Mouse (Mus musculus) CH12.LX (cell line): ENCODE data around the gene Maea. TPM values are rescaled to one million over a fixed set of nuclear protein-coding genes. Genes with fewer than 3 reads are reported as not detected.
A peak's percentile ranks its signal among the peaks of the same experiment; 100 is the strongest.

Experiments
- DNase-seq: peaks from one replicate; pipeline ENCODE4 v3.0.0-alpha.2; 2013; ENCODE audit errors: extremely low read depth
- H3K27ac ChIP-seq: 2 replicates; pipeline ENCODE4 v1.5.1; 2012; ENCODE audit warnings: low read depth, mild to moderate bottlenecking, control low read depth, moderate library complexity; ENCODE audit not compliant: insufficient read depth
- H3K27me3 ChIP-seq: replicated peaks from 2 replicates; pipeline ENCODE3; 2012; ENCODE audit warnings: inconsistent platforms
- H3K36me3 ChIP-seq, 2 experiments: replicated peaks in 1 of 2; 2 replicates each; pipeline versions ENCODE3 to v1.6.1; 2012; ENCODE audit warnings: inconsistent platforms in 1 of 2, low read length in 1 of 2, mild to moderate bottlenecking in 1 of 2, mixed read lengths in 1 of 2, moderate library complexity in 1 of 2; ENCODE audit not compliant: control insufficient read depth in 1 of 2, insufficient read depth in 1 of 2
- H3K4me1 ChIP-seq, 2 experiments: 2 replicates each; pipeline ENCODE4 v1.6.1; 2012; ENCODE audit warnings: inconsistent platforms in 1 of 2, moderate library complexity in 1 of 2; ENCODE audit not compliant: insufficient read depth in 2 of 2, control insufficient read depth in 1 of 2
- H3K4me2 ChIP-seq: 2 replicates; pipeline ENCODE4 v1.6.1; 2012; ENCODE audit warnings: low read depth, mild to moderate bottlenecking, control low read depth; ENCODE audit not compliant: poor library complexity, insufficient read depth, severe bottlenecking
- H3K4me3 ChIP-seq, 3 experiments: fragments of 150-350 bp in 1 of 3; sonication (generic) in 1 of 3; replicated peaks in 1 of 3; 2 replicates each; pipeline versions ENCODE3 to v1.5.1; 2011 to 2012; ENCODE audit warnings: low read depth in 2 of 3, low read length in 2 of 3, mild to moderate bottlenecking in 2 of 3, moderate library complexity in 2 of 3, control low read depth in 1 of 3, improper control_type of control experiment in 1 of 3, inconsistent platforms in 1 of 3, mixed read lengths in 1 of 3; ENCODE audit not compliant: poor library complexity in 1 of 3
- H3K79me2 ChIP-seq: replicated peaks from 2 replicates; pipeline ENCODE4 v1.6.1; 2012; ENCODE audit warnings: mild to moderate bottlenecking, moderate library complexity; ENCODE audit not compliant: control insufficient read depth, poor library complexity, insufficient read depth, severe bottlenecking; ENCODE audit errors: extremely low read depth
- H3K9ac ChIP-seq: 2 replicates; pipeline ENCODE4 v1.6.1; 2012; ENCODE audit warnings: low read depth, mild to moderate bottlenecking, control low read depth, moderate library complexity; ENCODE audit not compliant: insufficient read depth
- H3K9me3 ChIP-seq: replicated peaks from 2 replicates; pipeline ENCODE3; 2012; ENCODE audit warnings: low read length, inconsistent platforms, mixed read lengths
- BHLHE40 ChIP-seq: IDR thresholded peaks from 2 replicates; pipeline ENCODE4 v1.6.1; 2011; ENCODE audit warnings: mild to moderate bottlenecking, low read depth, low read length, improper control_type of control experiment
- CTCF ChIP-seq, 2 experiments: IDR thresholded peaks in 1 of 2; conservative IDR thresholded peaks in 1 of 2; 2 replicates each; pipeline ENCODE4 v1.5.1; 2011 to 2012; ENCODE audit warnings: low read depth in 2 of 2, low read length in 2 of 2, improper control_type of control experiment in 1 of 2, inconsistent platforms in 1 of 2, mild to moderate bottlenecking in 1 of 2, moderate library complexity in 1 of 2
- ELF1 ChIP-seq: IDR thresholded peaks from 2 replicates; pipeline ENCODE4 v1.6.1; 2014; ENCODE audit warnings: low read depth, mild to moderate bottlenecking, inconsistent platforms, low read length, improper control_type of control experiment
- EP300 ChIP-seq: IDR thresholded peaks from 2 replicates; pipeline ENCODE4 v1.6.1; 2011; ENCODE audit warnings: low read length, improper control_type of control experiment
- IRF4 ChIP-seq: IDR thresholded peaks from 2 replicates; pipeline ENCODE4 v1.6.1; 2014; ENCODE audit warnings: low read depth, mild to moderate bottlenecking, inconsistent platforms, low read length, improper control_type of control experiment
- JUN ChIP-seq: IDR thresholded peaks from 2 replicates; pipeline ENCODE4 v1.6.1; 2011; ENCODE audit warnings: low read depth, mild to moderate bottlenecking, low read length, improper control_type of control experiment, moderate library complexity; ENCODE audit not compliant: insufficient read depth
- MEF2A ChIP-seq: IDR thresholded peaks from 2 replicates; pipeline ENCODE4 v1.6.1; 2014; ENCODE audit warnings: low read depth, mild to moderate bottlenecking, inconsistent platforms, low read length, improper control_type of control experiment, borderline replicate concordance
- NELFE ChIP-seq: IDR thresholded peaks from 2 replicates; pipeline ENCODE4 v1.6.1; 2011; ENCODE audit warnings: low read depth, low read length, improper control_type of control experiment
- PAX5 ChIP-seq: IDR thresholded peaks from 2 replicates; pipeline ENCODE4 v1.6.1; 2012; ENCODE audit warnings: low read length, inconsistent platforms, mixed read lengths
- POLR2AphosphoS2 ChIP-seq: IDR thresholded peaks from 2 replicates; pipeline ENCODE4 v1.6.1; 2011; ENCODE audit warnings: low read depth, low read length, improper control_type of control experiment
- TBP ChIP-seq: conservative IDR thresholded peaks from 2 replicates; pipeline ENCODE4 v1.6.1; 2011; ENCODE audit warnings: low read depth, low read length, improper control_type of control experiment
- TCF12 ChIP-seq: IDR thresholded peaks from 2 replicates; pipeline ENCODE4 v1.6.1; 2014; ENCODE audit warnings: low read depth, mild to moderate bottlenecking, inconsistent platforms, low read length, improper control_type of control experiment
- ZC3H11A ChIP-seq: IDR thresholded peaks from 2 replicates; pipeline ENCODE4 v1.6.1; 2012; ENCODE audit warnings: low read depth, mild to moderate bottlenecking, inconsistent platforms, low read length, improper control_type of control experiment
- ZKSCAN1 ChIP-seq: IDR thresholded peaks from 2 replicates; pipeline ENCODE4 v1.6.1; 2012; ENCODE audit warnings: low read depth, inconsistent platforms, low read length, improper control_type of control experiment, borderline replicate concordance
- ZMIZ1 ChIP-seq: IDR thresholded peaks from 2 replicates; pipeline ENCODE4 v1.6.1; 2012; ENCODE audit warnings: low read depth, mild to moderate bottlenecking, inconsistent platforms, low read length, improper control_type of control experiment
- ZNF384 ChIP-seq: IDR thresholded peaks from 2 replicates; pipeline ENCODE4 v1.6.1; 2012; ENCODE audit warnings: low read depth, low read length, improper control_type of control experiment, inconsistent platforms
- dilution Hi-C: fragments of 300-500 bp; cut with MboI; formaldehyde crosslinking; loops from 2 replicates; pipeline ENCODE4 v1.14.3; 2020; ENCODE audit warnings: low sequenced_read_pairs; ENCODE audit not compliant: extremely low pct_unique_long_range_greater_than_20kb, extremely low pct_ligation_motif_present
- in situ Hi-C: fragments of 300-500 bp; cut with MboI; formaldehyde crosslinking; loops from 3 replicates; pipeline ENCODE4 v1.14.3; 2019; ENCODE audit warnings: low sequenced_read_pairs, low pct_ligation_motif_present, low pct_unique_long_range_greater_than_20kb, mixed read lengths
- polyA plus RNA-seq: library from polyadenylated mRNA; unstranded; fragments of >175 nt; gene quantifications from 2 replicates; pipeline ENCODE4 v1.2.1, GENCODE M21; 2012; ENCODE audit warnings: low read depth; ENCODE audit not compliant: insufficient read length
- total RNA-seq, 2 experiments: library from RNA; depleted of rRNA; stranded (reverse); fragments of 300-350 nt in 1 of 2; fragments of >200 nt in 1 of 2; gene quantifications; 2 replicates each; pipeline ENCODE4 v1.2.3; 2012 to 2014

The Maea gene
- total and polyA plus RNA-seq, 3 experiments = 75.0 to 94.2 (median 91.4) TPM

GRCm38 (mm10) chr5:33351556-33352272 is 16.4 kb downstream of the Maea start:
- TF ChIP-seq ELF1 (0 out of 2 replicates have a peak, but pooled peaks have one; percentile 33), TBP (no peak), ZNF384 (no peak)
- peaks cover 36 to 93% of the 10 kb centered on the region in 2 experiments for H3K4me1 ChIP-seq
- peak overlapping the region; percentile 20 to 33 (median 30) for H3K4me3 ChIP-seq
- peak overlapping the region; percentile 23; the same call in 1 of the 2 replicates for H3K9ac ChIP-seq
- dilution Hi-C loops = no loop called here
- peak overlapping the region; percentile 48 for H3K4me2 ChIP-seq
- H3K9me3 ChIP-seq = no peaks in the 10 kb centered on the region
- H3K36me3 ChIP-seq = peaks cover 0 to 7% of the 10 kb centered on the region in 2 experiments
- peak; percentile 66 for DNase-seq
- peaks cover 65% of the 10 kb centered on the region for H3K79me2 ChIP-seq
- no peaks in the 10 kb centered on the region for H3K27me3 ChIP-seq
- in situ Hi-C loops = no loop called here
- peak overlapping the region; percentile 80 for H3K27ac ChIP-seq

GRCm38 (mm10) chr5:33352273-33352645 is 16.9 kb downstream of the Maea start:
- H3K36me3 ChIP-seq = peaks cover 0 to 7% of the 10 kb centered on the region in 2 experiments
- H3K79me2 ChIP-seq = peaks cover 64% of the 10 kb centered on the region
- H3K27me3 ChIP-seq = no peaks in the 10 kb centered on the region
- peak overlapping the region; percentile 80 for H3K27ac ChIP-seq
- no peak overlapping the region for H3K9ac ChIP-seq
- peak overlapping the region; percentile 20 to 33 (median 30) for H3K4me3 ChIP-seq
- TF ChIP-seq TCF12 (no peak), BHLHE40 (0 out of 2 replicates have a peak, but pooled peaks have one; percentile 24), MEF2A (0 out of 2 replicates have a peak, but pooled peaks have one; percentile 43)
- H3K9me3 ChIP-seq = no peaks in the 10 kb centered on the region
- in situ Hi-C loops = no loop called here
- DNase-seq = peak; percentile 60
- peak overlapping the region; percentile 48 for H3K4me2 ChIP-seq
- H3K4me1 ChIP-seq = peaks cover 41 to 94% of the 10 kb centered on the region in 2 experiments
- dilution Hi-C loops = no loop called here

- peaks cover 0 to 7% of the 10 kb centered on the region in 2 experiments for H3K36me3 ChIP-seq
- dilution Hi-C loops = no loop called here
- TF ChIP-seq PAX5 (no peak), ZC3H11A (no peak), IRF4 (no peak), ZKSCAN1 (no peak), POLR2AphosphoS2 (no peak), BHLHE40 (no peak), TCF12 (no peak), JUN (no peak), EP300 (no peak), CTCF (conservative IDR thresholded peaks at IDR 0.05 in 1 of 2, IDR thresholded peaks at IDR 0.05 in 1 of 2; ENCODE audit: low read depth in 2 of 2, low read length in 2 of 2) (no peak), NELFE (no peak), ZMIZ1 (no peak)
- TF ChIP-seq, all 38 proteins: peak for 0
- no peak overlapping the region for H3K27ac ChIP-seq
- no peaks in the 10 kb centered on the region for H3K27me3 ChIP-seq
- no peaks in the 10 kb centered on the region for H3K9me3 ChIP-seq
- peak overlapping the region; percentile 53; the same call in 1 of the 2 replicates for H3K9ac ChIP-seq
- DNase-seq = no peak
- peaks cover 63% of the 10 kb centered on the region for H3K79me2 ChIP-seq
- H3K4me2 ChIP-seq = no peak overlapping the region
- no peak overlapping the region for H3K4me3 ChIP-seq
- in situ Hi-C loops = no loop called here
- H3K4me1 ChIP-seq = peaks cover 44 to 94% of the 10 kb centered on the region in 2 experiments
Measured at GRCm38 (mm10) chr5:33353011-33353410, 17.7 kb downstream of the Maea start.
